Mouse (Mus musculus) ES-E14 (cell line): ENCODE results near the gene E130311K13Rik.

Source experiments
- CHD2 ChIP-seq: IDR thresholded peaks from 2 replicates; pipeline ENCODE4 v1.6.1; 2014; ENCODE audit warnings: mild to moderate bottlenecking, low read depth, low read length, inconsistent platforms
- HCFC1 ChIP-seq: IDR thresholded peaks from 2 replicates; pipeline ENCODE4 v1.6.1; 2012; ENCODE audit warnings: low read length, inconsistent platforms, borderline replicate concordance; ENCODE audit not compliant: insufficient read depth
- MAFK ChIP-seq: IDR thresholded peaks from 2 replicates; pipeline ENCODE4 v1.6.1; 2014; ENCODE audit warnings: mild to moderate bottlenecking, low read depth, low read length, inconsistent platforms; ENCODE audit not compliant: insufficient read depth
- ZNF384 ChIP-seq: IDR thresholded peaks from 2 replicates; pipeline ENCODE4 v1.6.1; 2012; ENCODE audit warnings: low read depth, low read length, inconsistent platforms

- TF ChIP-seq HCFC1: peak; percentile 21; the same call in 1 of the 2 replicates
- TF ChIP-seq ZNF384: no peak
- no peak for TF ChIP-seq CHD2
- no peak for TF ChIP-seq MAFK
These were observed 47.0 kb upstream of the E130311K13Rik start, which contains the start of gene Gmps for GRCm38 (mm10) chr3:63975955-63976908.
